Mouse (Mus musculus) gastrocnemius, postnatal 4 days (tissue): Measurements from ENCODE around the gene Defb45. TPM values are rescaled to one million over a fixed set of nuclear protein-coding genes. Genes with fewer than 3 reads are reported as not detected.

Experiments
- DNase-seq, 2 experiments: peaks; one replicate each; pipeline ENCODE4 v3.0.0; 2021 to 2022; ENCODE audit warnings: low spot score in 2 of 2, mixed read lengths in 2 of 2
- total RNA-seq, 2 experiments: library from RNA; stranded (reverse); gene quantifications; 2 replicates each; pipeline ENCODE4 v1.2.3; 2021

Gene Defb45
- total RNA-seq, 2 experiments from 2014 or later: not detected

DNA sequence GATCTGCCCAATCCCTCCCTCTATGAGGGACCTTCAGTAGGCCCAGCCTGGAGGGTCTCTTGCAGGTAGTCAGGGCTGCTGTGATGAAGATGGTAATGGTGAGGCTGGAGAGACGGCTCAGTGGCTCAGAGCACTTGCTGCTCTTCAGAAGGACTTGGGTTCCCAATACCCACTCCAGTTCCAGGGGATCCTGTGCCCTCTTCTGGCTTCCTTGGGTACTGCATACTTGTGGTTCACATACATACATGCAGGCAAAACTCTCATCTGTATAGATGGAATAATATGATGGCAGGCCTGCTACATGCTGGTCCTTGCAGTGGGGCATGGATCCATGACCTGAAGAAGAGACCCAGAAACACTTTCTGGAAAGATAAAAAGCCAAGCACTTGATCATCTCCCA is 9.5 kb upstream of the Defb45 start:
- no peak for DNase-seq

GRCm38 (mm10) chr2:152607746-152608145 is 8.5 kb upstream of the Defb45 start:
- DNase-seq: no peak

GRCm38 (mm10) chr2:152604057-152604456 is 4.9 kb upstream of the Defb45 start, which contains the start of gene Defb36:
Gene Defb36 (plus strand): TSS chr2:152604327.
- peak in 1 of 2 experiments; percentile 48 for DNase-seq

DNA sequence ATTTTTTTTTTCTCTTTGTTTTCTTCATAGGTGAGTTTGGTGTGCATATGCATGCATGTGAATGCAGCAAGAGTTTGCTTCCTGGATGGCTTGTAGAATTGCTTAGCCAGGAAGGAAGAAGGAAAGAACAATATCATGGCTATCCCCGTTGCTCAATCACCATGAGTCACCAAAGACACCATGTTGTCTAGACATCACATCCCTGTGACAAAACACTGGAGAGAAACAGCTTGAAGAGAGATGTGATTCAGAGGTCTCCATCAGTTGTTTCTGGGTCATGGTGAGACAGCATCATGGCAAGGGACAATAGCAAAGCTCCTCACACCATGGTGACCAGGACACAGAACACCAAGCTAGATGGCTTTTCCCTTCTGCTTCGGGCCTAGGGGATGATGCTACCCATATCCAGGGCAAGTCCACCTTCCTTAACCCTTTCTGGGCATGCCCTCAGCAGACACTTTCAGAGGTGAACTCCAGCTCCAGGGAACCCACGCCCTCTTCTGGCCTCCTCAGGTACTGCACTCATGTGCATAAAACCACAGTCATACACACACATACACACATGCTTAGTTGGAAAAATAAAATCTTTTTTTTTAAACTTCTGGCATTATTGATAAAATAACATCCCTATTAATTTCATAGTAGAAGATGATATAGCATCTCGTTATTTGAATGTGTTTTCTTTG is 2.2 kb upstream of the Defb45 start:
- no peak for DNase-seq

DNA sequence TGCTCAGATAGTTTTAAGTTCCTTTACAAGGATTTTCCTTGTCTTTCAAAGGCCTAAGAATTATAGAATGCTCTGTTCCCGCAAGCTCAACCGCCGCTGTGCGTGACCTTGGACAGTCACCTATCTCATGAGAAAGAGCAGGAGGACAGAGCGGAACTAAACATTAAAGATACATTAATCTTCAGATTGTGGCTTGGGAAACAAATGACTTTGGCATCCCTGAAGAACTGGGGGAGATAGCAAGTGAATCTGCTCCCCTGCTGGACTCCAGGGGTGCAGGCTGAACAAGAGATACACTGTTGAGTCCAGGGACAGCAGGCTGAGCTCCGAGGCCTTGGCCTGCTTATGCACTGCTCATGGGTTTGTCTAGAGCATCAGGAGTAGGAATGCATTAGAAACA is 877 bp upstream of the Defb45 start:
- no peak for DNase-seq

DNA sequence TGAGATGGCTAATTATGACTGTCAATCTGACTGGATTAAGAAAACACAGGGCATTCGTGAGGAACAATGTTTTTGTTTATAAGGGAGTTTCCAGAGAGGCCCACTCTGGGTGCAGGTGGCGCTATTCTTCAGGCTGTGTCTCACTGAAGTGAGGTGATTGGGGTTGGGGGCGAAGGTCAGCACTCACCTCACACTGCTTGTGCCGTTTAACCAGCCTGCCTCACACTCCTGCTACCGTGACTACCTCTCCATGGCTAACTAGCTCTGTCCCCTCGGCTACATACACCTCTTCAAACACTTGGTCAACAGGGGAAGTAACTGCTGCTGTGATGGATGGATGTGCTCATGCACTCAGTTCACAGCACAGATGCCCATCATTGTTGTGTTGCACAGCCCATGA is 10.2 kb downstream of the Defb45 start:
- no peak for DNase-seq

DNA sequence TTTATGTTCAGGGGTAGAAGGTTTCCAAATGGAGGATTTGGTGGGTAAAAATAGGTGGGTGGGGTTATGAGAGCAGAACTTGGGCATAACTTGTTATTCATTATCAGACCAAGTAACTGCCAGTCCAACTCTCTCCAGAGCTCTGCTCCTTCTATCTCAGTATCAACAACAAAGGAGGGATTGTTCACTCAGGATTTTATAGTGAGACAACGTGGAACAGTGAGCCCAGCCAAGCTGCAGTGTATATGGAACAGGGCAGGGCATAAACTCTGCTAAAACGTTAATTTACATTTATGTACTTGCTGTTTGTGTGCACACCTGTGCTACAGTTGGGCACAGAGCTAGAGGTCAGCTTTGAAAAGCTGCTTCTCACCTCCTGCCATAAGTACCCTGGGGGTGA is 10.7 kb downstream of the Defb45 start:
- no peak for DNase-seq

DNA sequence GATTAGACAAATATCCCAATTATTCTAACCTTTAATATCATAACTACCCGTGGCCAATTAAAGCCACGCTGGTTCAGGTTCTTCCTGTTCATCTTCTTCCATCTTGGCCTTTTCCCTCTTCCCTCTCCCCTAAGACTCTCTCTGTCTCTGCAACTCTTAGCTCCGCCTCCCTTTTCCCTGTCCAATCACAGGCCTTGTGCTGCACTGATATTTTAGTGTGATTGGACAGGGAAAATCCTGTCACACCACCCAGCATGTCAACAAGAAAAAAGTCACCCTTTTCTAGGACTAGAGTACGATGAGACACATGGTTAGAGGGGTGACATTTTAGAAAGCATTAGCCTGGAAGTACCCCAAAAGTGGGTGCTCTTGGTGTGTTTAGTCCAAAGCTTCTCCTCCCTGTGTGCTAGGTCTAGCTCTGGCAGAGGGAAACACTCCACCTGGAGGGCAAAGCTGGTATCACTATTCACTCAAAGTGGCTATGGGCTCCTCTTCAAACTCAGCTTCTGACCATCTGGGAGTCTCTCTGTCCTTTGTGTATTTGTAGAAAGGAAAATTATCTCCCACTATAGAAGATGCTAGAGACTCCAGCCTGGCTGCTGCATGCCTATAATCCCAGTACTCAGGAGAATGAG is 12.2 kb downstream of the Defb45 start:
- no peak for DNase-seq

- DNase-seq: no peak
Measured at GRCm38 (mm10) chr2:152580612-152581011, 18.6 kb downstream of the Defb45 start.

- no peak for DNase-seq
Measured at GRCm38 (mm10) chr2:152580107-152580506, 19.1 kb downstream of the Defb45 start, which contains the start of gene Defb19. Gene Defb19 (minus strand): TSS chr2:152580312.

- no peak for DNase-seq
Measured at GRCm38 (mm10) chr2:152573484-152573883, 25.7 kb downstream of the Defb45 start.

DNA sequence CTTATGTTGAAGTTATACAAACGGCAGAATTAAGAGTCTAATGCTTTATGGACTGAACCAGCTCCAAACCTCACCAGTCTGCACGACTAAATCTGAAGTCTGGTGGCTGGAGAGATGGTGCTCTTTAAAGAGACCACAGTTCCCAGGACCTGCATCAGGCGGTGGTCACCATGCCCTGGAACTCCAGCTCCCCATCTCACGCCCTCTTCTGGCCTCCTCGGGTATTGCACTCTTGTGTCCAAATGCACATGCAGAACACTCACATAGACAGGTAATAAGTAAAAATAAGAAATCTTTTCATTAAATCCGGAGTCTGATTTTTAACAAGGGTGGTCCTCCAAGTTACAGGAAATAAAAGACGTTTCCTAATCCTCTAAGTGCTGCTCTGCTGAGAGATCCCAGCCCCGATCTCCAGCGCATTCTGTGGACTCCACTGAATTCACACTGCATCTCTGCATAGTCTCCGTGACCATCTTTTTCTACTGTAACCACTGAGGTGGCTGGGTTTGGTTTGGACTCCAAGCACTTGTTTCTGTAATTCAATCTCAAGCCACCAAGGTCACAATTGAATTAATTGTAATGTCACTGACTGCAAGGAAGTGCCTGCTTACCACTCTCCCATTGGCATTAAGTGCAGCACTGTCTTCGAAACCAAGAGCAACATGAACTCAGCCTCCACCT is 26.9 kb downstream of the Defb45 start, which contains the start of gene Defb21:
Defb21 (plus strand) TSS at position 631 of the 681 bp plus-strand sequence.
- DNase-seq: no peak

DNA sequence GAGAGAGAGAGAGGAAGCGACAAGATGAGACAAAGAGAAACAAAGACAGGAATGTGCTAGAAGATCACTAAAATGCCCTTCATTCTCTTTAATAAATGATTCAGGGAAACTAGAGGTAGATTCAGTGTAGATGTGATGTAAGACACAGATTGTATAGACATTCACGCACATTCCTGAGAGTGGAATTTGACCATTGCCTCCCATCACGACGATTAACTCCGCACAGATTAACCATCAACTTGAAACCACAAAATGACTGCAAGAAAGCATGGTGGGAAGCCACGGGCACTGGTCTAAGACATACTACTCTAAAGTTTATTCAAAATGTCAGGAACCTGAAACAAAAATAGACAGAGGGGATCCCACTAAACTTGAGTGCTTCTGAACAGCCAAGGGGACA is 28.9 kb downstream of the Defb45 start:
- DNase-seq: no peak

DNA sequence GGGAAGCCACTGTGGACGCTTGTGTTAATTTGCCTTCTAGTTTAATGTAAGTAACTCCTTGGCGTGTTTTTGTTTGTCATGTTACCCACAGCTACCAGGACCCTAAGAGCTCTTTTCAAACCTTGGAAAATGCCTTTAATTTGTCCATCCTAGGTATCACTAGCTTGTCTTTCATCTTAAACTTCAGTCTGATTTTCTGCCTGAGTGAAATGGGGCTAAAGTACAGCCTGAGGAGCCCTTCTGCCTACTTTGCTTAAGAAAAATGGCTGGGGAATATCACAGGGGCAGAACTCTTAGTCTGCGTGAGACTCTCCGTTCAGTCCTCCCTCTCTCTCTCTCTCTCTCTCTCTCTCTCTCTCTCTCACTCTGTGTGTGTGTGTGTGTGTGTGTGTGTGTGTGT is 29.3 kb downstream of the Defb45 start:
- no peak for DNase-seq

DNA sequence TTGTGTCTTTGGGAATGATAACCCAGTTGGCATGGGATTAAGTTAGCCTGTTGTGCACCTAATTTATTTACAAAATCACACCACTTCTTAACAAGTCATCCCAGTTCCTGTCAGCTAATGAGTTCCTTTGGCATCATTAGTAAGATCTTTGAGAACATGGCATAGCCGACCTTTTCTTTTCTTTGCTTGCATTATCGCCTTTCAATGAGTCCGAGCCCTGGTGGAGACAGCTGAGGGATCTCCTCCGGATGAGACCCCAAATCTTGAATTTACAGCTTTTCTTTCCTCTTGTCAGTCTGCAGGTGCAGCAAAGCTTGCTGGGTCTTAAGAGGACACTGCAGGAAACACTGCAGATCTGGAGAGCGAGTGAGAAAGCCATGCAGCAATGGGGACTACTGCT is 30.2 kb downstream of the Defb45 start, which contains the start of gene Gm17416:
Gm17416 (plus strand) TSS at position 301 of the 400 bp plus-strand sequence.
- no peak for DNase-seq

DNA sequence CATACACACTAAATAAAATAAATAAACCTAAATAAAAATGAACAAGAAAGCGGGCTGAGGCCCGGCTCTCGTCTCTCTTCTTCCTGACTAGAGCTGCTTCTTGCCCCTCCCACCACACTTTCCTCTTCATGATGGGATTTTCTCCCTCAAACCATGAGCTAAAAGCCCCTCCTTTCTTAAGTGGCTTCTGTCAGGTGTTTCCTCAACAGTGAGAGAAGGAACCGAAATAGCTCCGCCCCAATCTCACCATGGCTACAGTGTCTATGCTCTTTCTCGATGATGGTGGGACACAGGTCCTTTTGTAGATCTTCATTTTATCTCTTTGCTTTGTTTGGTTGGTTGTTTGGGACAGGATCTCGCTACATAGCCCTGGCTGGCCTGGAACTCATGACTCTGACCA is 42.5 kb downstream of the Defb45 start:
- DNase-seq: no peak

GRCm38 (mm10) chr2:152553774-152554423 is 45.3 kb downstream of the Defb45 start:
- peak; percentile 40 to 63 for DNase-seq

DNA sequence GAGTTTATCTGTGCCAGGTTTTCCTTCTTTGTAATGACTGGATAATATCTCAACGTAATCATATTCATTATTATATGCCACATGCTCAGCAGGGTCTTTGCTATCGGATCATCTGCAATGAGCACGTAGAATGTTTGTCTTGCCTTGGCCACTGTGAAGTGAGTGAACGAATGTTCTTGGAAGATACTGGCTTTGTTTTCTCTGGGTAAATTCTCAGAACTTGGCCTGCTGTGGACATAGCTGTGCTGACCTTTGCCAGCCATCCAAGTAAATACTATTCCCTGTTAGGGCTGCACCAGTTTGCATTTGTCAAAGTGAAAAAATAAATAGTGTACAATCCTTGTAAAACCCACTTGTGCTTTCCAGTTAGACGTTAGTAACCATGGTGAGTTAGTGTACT is 51.1 kb downstream of the Defb45 start:
- DNase-seq: no peak

- DNase-seq: no peak
Measured at GRCm38 (mm10) chr2:152544691-152545090, 54.5 kb downstream of the Defb45 start.

DNA sequence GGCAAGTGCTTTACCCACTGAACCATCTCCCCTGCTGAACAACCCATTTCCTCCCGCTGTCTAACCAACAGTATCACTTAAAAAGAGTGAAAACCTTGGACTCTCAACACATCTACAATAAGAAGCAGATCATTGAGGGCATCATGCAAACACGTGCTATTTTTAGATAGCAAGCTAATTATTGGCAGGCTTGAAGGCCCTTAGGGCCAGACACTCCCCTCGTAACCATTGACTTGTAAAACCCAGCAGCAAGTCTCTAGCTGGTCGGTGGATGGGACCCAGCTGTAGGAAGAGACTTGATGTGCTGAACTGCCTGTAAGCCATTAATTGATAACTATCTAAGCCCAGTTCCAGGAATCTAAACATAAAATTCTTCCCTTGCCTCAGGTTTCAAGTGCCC is 55.7 kb downstream of the Defb45 start:
- no peak for DNase-seq
